Mouse (Mus musculus): ENCODE results near the gene Gm8890.
"Not testable (repeated sequence)": the region's sequence is repeated elsewhere in the genome, so short reads cannot be mapped to it uniquely, and the experiment has no call there.

The Gm8890 gene

DNA sequence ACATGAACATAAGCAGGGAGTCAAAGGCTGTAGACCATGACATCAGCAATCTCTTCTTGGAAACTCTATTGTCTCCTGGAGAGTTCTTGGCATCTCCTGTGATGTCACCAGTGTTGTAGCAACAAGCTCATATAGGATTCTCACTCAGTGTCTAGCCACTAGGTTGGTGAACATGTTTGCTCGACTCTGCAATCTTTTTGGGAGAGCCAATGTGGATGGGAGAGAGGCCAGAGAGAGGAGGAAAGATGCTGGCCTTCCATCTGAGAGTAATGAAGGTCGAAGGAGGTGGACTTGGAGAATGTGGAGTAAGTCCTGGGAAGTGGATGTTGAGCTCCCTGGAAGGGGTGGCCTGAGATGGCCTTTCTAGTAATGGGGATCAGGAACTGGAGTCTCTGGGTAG, at the start of gene Gm8890:
TSS of gene Gm8890 (plus strand) at position 301 of the 400 bp plus-strand sequence.
- DNase-seq = not testable (repeated sequence)

DNA sequence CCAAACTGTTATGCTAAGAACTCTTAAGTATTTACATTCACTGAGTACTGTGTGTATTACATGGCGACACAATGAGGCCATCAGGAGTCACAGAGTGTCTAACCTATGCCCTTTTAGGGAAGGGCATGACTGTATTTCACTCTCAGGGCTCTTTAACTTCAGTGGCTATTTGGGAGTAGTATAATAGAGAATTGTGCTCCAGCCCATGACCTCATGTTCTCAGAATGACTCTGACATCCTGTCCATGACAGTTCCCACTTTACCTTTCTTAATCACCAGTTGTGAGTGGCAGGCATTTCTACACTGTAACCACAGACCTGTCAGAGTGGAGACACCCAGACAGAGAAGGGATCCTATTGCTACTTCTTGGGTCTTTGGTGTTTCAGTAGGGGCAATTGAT, 388 bp downstream of the Gm8890 start:
- not testable (repeated sequence) for DNase-seq
